Mouse (Mus musculus) kidney, postnatal 14 days (tissue): ENCODE data around the gene Cltc.
"Not testable (repeated sequence)": the region's sequence is repeated elsewhere in the genome, so short reads cannot be mapped to it uniquely, and the experiment has no call there.

Experiments
- DNase-seq: peaks from one replicate; pipeline ENCODE4 v3.0.0; 2022; ENCODE audit warnings: mixed read lengths

Cltc gene

GRCm38 (mm10) chr11:86738308-86738707 lies 19.1 kb downstream of the Cltc start:
- DNase-seq: not testable (repeated sequence)

- DNase-seq: peak; percentile 37
Observed at GRCm38 (mm10) chr11:86737301-86738000, 19.9 kb downstream of the Cltc start.

- no peak for DNase-seq
Observed at GRCm38 (mm10) chr11:86734993-86735392, 22.4 kb downstream of the Cltc start.

GRCm38 (mm10) chr11:86734241-86734939 lies 23.0 kb downstream of the Cltc start:
- no peak for DNase-seq

GRCm38 (mm10) chr11:86731443-86731842 lies 25.9 kb downstream of the Cltc start:
- DNase-seq: no peak

- DNase-seq: no peak
Observed at GRCm38 (mm10) chr11:86725607-86726006, 31.8 kb downstream of the Cltc start.

- DNase-seq: peak; percentile 26
Observed at GRCm38 (mm10) chr11:86724982-86725381, 32.4 kb downstream of the Cltc start.

GRCm38 (mm10) chr11:86724004-86724403 lies 33.4 kb downstream of the Cltc start:
- DNase-seq: no peak

GRCm38 (mm10) chr11:86719390-86719789 lies 38.0 kb downstream of the Cltc start:
- no peak for DNase-seq

- DNase-seq: no peak
Observed at GRCm38 (mm10) chr11:86718369-86718768, 39.0 kb downstream of the Cltc start.

GRCm38 (mm10) chr11:86717306-86718065 lies 39.9 kb downstream of the Cltc start:
- no peak for DNase-seq

- no peak for DNase-seq
Observed at GRCm38 (mm10) chr11:86714606-86715005, 42.8 kb downstream of the Cltc start.

GRCm38 (mm10) chr11:86701151-86701550 lies 56.2 kb downstream of the Cltc start:
- DNase-seq: no peak

- no peak for DNase-seq
Observed at GRCm38 (mm10) chr11:86695461-86695860, 61.9 kb downstream of the Cltc start.

GRCm38 (mm10) chr11:86692546-86692945 lies 64.8 kb downstream of the Cltc start:
- DNase-seq: no peak

GRCm38 (mm10) chr11:86691956-86692355 lies 65.4 kb downstream of the Cltc start:
- no peak for DNase-seq

- no peak for DNase-seq
Observed at GRCm38 (mm10) chr11:86691482-86691881, 65.9 kb downstream of the Cltc start.

GRCm38 (mm10) chr11:86690383-86690782 lies 67.0 kb downstream of the Cltc start:
- no peak for DNase-seq

GRCm38 (mm10) chr11:86685366-86685765 lies 72.0 kb downstream of the Cltc start:
- DNase-seq: no peak

- no peak for DNase-seq
Observed at GRCm38 (mm10) chr11:86684126-86685012, 73.0 kb downstream of the Cltc start.

GRCm38 (mm10) chr11:86683395-86684125 lies 73.8 kb downstream of the Cltc start, which contains the start of the genes Vmp1 and Ptrh2:
Vmp1 (minus strand) TSS chr11:86683836.
Ptrh2 (plus strand) TSS chr11:86683985.
- peak; percentile 95 for DNase-seq

GRCm38 (mm10) chr11:86682861-86683260 lies 74.5 kb downstream of the Cltc start:
- no peak for DNase-seq
